Mouse (Mus musculus): ENCODE data around the gene Serpinb6a. TPM values are rescaled to one million over a fixed set of nuclear protein-coding genes. Genes with fewer than 3 reads are reported as not detected.
A peak's percentile ranks its signal among the peaks of the same experiment; 100 is the strongest.

The Serpinb6a gene
- polyA plus RNA-seq (2015; fragmentation: Nextera tagmentation; extraction: Ambion mirVana), result 78.2 and 85.1 TPM in 2 replicates

DNA sequence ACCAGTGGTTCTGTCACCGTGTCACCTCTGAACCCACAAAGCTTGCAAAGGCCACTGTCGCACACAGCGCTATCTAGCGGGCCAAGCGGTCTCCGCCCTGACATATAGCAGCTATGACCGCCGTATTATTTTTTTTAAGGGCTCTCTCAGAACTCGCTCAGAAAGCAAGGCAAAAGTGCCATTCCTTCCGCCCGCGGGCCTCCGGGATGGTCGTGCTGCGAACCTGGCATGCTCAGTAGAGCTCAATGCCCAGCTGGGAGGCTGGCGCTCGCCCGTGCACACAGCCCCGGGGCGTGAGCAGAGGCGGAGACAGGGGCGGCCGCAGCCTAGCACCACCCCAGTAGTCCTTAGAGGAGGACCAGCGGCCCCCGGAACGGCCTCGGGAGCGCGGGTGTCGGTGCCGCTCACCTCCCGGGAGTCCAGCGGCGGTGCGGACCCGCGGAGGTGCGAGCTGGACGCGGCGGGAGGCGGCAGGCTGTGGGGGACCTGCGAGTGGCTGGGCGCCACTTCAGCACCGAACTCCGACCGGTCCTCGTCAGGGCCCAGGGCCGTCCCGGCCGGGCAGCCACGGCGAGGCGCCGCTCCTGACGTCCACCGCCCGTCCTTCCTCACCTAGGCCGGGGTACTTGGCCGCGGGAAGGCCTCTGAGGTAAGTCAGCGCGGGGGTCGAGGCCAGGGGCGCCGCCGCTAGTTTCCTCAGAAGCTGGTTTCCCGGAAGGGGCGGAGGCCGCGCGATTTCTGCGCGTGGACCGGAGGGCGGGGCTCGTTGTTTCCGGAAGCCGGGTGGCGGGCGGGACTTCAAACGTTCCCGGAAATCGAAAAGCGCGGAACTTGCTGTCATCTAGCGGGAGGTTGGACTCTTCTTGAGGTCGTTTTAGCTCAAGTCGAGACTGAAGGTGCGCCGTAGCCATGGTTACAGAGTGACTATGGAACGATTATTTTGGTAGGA, at the start of gene Serpinb6a, which contains the start of gene Ripk1:
Gene Serpinb6a (minus strand): TSS at position 737 of the 949 bp plus-strand sequence.
Gene Ripk1 (plus strand): TSS at position 306 of the 949 bp plus-strand sequence.
- H3K4me2 ChIP-seq (ENCODE audit: low read length), result peak within 1 kb of the TSS; percentile 87
- TF ChIP-seq CTCF (IDR thresholded peaks at IDR 0.05; ENCODE audit: low read depth), result peak; percentile 58
- H3K9ac ChIP-seq (ENCODE audit: low read depth, low read length), result peak within 1 kb of the TSS; percentile 94
- H3K9me3 ChIP-seq (replicated peaks; ENCODE audit: low read length), result no peaks in the 10 kb centered on the region
- peak within 1 kb of the TSS; percentile 95 for H3K4me3 ChIP-seq (replicated peaks; ENCODE audit: low read depth, low read length)
- H3K36me3 ChIP-seq (ENCODE audit: insufficient read depth, low read length), result no peaks in the 10 kb centered on the region
- WGBS, result under 1% methylated on average over 92 of the region's 92 CpGs
- DNase-seq (ENCODE audit: low spot score), result peak; percentile 95
- peak within 1 kb of the TSS; percentile 98 for H3K27ac ChIP-seq
- ATAC-seq (replicated peaks; ENCODE audit: low FRiP score, low read depth), result peak; percentile 97
- H3K4me1 ChIP-seq (replicated peaks; ENCODE audit: insufficient read depth, low read length), result peaks cover 2% of the 10 kb centered on the region; the same call in 1 of the 2 replicates
- no peaks in the 10 kb centered on the region for H3K27me3 ChIP-seq (ENCODE audit: insufficient read depth, low read length)

GRCm38 (mm10) chr13:34051692-34052091, 49.1 kb upstream of the Serpinb6a start:
- H3K27me3 ChIP-seq (ENCODE audit: insufficient read depth, low read length), result no peaks in the 10 kb centered on the region
- WGBS, result 92% methylated on average over 3 of the region's 3 CpGs

DNA sequence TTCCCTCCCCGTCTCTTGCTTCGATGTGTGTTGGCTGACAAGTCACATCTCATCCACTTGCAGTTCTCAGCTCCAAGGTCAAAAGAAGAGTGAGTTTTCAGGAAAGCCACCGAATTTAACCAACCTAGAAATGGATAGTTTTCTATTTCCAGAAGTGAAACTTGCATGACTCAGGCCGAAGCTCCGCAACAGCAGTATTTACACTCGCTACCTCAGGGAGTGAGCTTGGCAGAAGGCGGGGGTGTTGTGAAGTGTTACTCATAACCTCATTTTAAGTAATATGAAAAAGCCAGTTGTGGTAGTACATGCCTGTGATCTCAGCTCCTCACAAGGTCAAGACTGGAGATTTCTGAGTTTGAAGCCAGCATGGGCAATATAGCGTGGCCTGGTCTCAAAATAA, 47.9 kb upstream of the Serpinb6a start:
- Histone ChIP-seq H3K27ac (no peak overlapping the region), H3K4me1 (replicated peaks; ENCODE audit: insufficient read depth, low read length) (peaks cover 7% of the 10 kb centered on the region; the same call in 1 of the 2 replicates), H3K9ac (ENCODE audit: low read depth, low read length) (no peak overlapping the region), H3K4me2 (ENCODE audit: low read length) (no peak overlapping the region), H3K27me3 (ENCODE audit: insufficient read depth, low read length) (no peaks in the 10 kb centered on the region), H3K9me3 (replicated peaks; ENCODE audit: low read length) (no peaks in the 10 kb centered on the region), H3K36me3 (ENCODE audit: insufficient read depth, low read length) (peaks cover 17% of the 10 kb centered on the region; the same call in 1 of the 2 replicates), H3K4me3 (replicated peaks; ENCODE audit: low read depth, low read length) (no peak overlapping the region)
- WGBS, result 94% methylated on average over 8 of the region's 8 CpGs
- ATAC-seq (replicated peaks; ENCODE audit: low FRiP score, low read depth) (no peak), DNase-seq (ENCODE audit: low spot score) (no peak)
- TF ChIP-seq CTCF (IDR thresholded peaks at IDR 0.05; ENCODE audit: low read depth), result no peak

More at GRCm38 (mm10) chr13:34051692-34052091, 49.1 kb upstream of the Serpinb6a start:
- Histone ChIP-seq H3K9me3 (replicated peaks; ENCODE audit: low read length) (no peaks in the 10 kb centered on the region), H3K36me3 (ENCODE audit: insufficient read depth, low read length) (peaks cover 23% of the 10 kb centered on the region; the same call in 1 of the 2 replicates), H3K9ac (ENCODE audit: low read depth, low read length) (no peak overlapping the region), H3K4me2 (ENCODE audit: low read length) (no peak overlapping the region), H3K4me1 (replicated peaks; ENCODE audit: insufficient read depth, low read length) (peaks cover 7% of the 10 kb centered on the region; the same call in 1 of the 2 replicates), H3K4me3 (replicated peaks; ENCODE audit: low read depth, low read length) (no peak overlapping the region), H3K27ac (no peak overlapping the region)
- DNase-seq (ENCODE audit: low spot score) (no peak), ATAC-seq (replicated peaks; ENCODE audit: low FRiP score, low read depth) (no peak)
- no peak for TF ChIP-seq CTCF (IDR thresholded peaks at IDR 0.05; ENCODE audit: low read depth)

- DNase-seq (ENCODE audit: low spot score), result no peak
- no peak overlapping the region for H3K9ac ChIP-seq (ENCODE audit: low read depth, low read length)
- no peak overlapping the region for H3K4me2 ChIP-seq (ENCODE audit: low read length)
- no peaks in the 10 kb centered on the region for H3K4me1 ChIP-seq (replicated peaks; ENCODE audit: insufficient read depth, low read length)
- H3K36me3 ChIP-seq (ENCODE audit: insufficient read depth, low read length), result peaks cover 17% of the 10 kb centered on the region; the same call in 1 of the 2 replicates
- H3K4me3 ChIP-seq (replicated peaks; ENCODE audit: low read depth, low read length), result no peak overlapping the region
- 96% methylated on average over 3 of the region's 3 CpGs for whole genome bisulfite sequencing
- no peaks in the 10 kb centered on the region for H3K27me3 ChIP-seq (ENCODE audit: insufficient read depth, low read length)
- no peak for TF ChIP-seq CTCF (IDR thresholded peaks at IDR 0.05; ENCODE audit: low read depth)
- ATAC-seq (replicated peaks; ENCODE audit: low FRiP score, low read depth), result no peak
- no peaks in the 10 kb centered on the region for H3K9me3 ChIP-seq (replicated peaks; ENCODE audit: low read length)
- H3K27ac ChIP-seq, result no peak overlapping the region
Measured at GRCm38 (mm10) chr13:34047526-34047925, 44.9 kb upstream of the Serpinb6a start.

GRCm38 (mm10) chr13:34046421-34047012, 43.9 kb upstream of the Serpinb6a start:
- no peak overlapping the region for H3K27ac ChIP-seq
- no peak overlapping the region for H3K4me3 ChIP-seq (replicated peaks; ENCODE audit: low read depth, low read length)
- WGBS, result 38% methylated on average over 11 of the region's 11 CpGs

More at GRCm38 (mm10) chr13:34046421-34047012, 43.9 kb upstream of the Serpinb6a start:
- peak; percentile 93 for TF ChIP-seq CTCF (IDR thresholded peaks at IDR 0.05; ENCODE audit: low read depth)
- H3K9ac ChIP-seq (ENCODE audit: low read depth, low read length), result no peak overlapping the region
- H3K4me2 ChIP-seq (ENCODE audit: low read length), result no peak overlapping the region
- no peaks in the 10 kb centered on the region for H3K9me3 ChIP-seq (replicated peaks; ENCODE audit: low read length)
- DNase-seq (ENCODE audit: low spot score), result peak; percentile 94
- H3K36me3 ChIP-seq (ENCODE audit: insufficient read depth, low read length), result peaks cover 17% of the 10 kb centered on the region; the same call in 1 of the 2 replicates
- no peaks in the 10 kb centered on the region for H3K27me3 ChIP-seq (ENCODE audit: insufficient read depth, low read length)
- H3K4me1 ChIP-seq (replicated peaks; ENCODE audit: insufficient read depth, low read length), result no peaks in the 10 kb centered on the region
- peak; percentile 86 for ATAC-seq (replicated peaks; ENCODE audit: low FRiP score, low read depth)

Measured in kidney, postnatal 0 days (tissue).